Comparison of ENCODE assay signal across 8 mouse cellular contexts in genomic region chr9:107550491-107551116, GRCm38 (mm10). TPM values are rescaled to one million over a fixed set of nuclear protein-coding genes. Genes with fewer than 3 reads are reported as not detected.
DNase-seq lines count a peak whose midpoint lies in the region; ATAC-seq and TF ChIP-seq lines count a peak whose summit lies in the region.

No protein-coding gene starts in this region.

- no peak for ATAC-seq in hindbrain, embryonic 14.5 days (ENCODE audit: low FRiP score)
- ATAC-seq in liver, embryonic 11.5 days (replicated peaks; ENCODE audit: low FRiP score) = no peak
- ATAC-seq in activated CD4-positive, CD25-positive, alpha-beta regulatory T cell, adult 4 months = no peak
- ATAC-seq in megakaryocyte-erythroid progenitor cell, adult 5-6 weeks (replicated peaks; ENCODE audit: low FRiP score, low TSS enrichment, poor library complexity, severe bottlenecking) = no peak

- TF ChIP-seq CTCF in small intestine, adult 2 months (IDR thresholded peaks at IDR 0.05; ENCODE audit: extremely low read depth, insufficient read length, insufficient replicate concordance, low read depth, low read length) = no peak

- peak; percentile 67 to 71 for DNase-seq in lung, adult 18-20 months
- DNase-seq in lung, postnatal 14 days = no peak
- DNase-seq in hindbrain, embryonic 14.5 days (ENCODE audit: low spot score) = no peak
- DNase-seq in liver, embryonic 11.5 days (ENCODE audit: low spot score) = no peak
- no peak for DNase-seq in thymus, postnatal 4 days

- peaks cover 45% of the 10 kb centered on the region for H3K27me3 ChIP-seq in hindbrain, embryonic 14.5 days (ENCODE audit: control insufficient read depth, insufficient read depth, low read length)
- H3K27me3 ChIP-seq in liver, embryonic 11.5 days (replicated peaks; ENCODE audit: control insufficient read depth, insufficient read depth, low read length) = peaks cover 7% of the 10 kb centered on the region; the same call in 1 of the 2 replicates
- no peaks in the 10 kb centered on the region for H3K27me3 ChIP-seq in small intestine, adult 2 months (ENCODE audit: control insufficient read depth, insufficient read depth, low read length)

- no peaks in the 10 kb centered on the region for H3K9me3 ChIP-seq in hindbrain, embryonic 14.5 days (ENCODE audit: control insufficient read depth, low read length)
- no peaks in the 10 kb centered on the region for H3K9me3 ChIP-seq in liver, embryonic 11.5 days (ENCODE audit: control insufficient read depth, low read length)

- WGBS in hindbrain, embryonic 14.5 days = 23% methylated on average over 23 of the region's 23 CpGs
- WGBS in liver, embryonic 11.5 days = 37% methylated on average over 23 of the region's 23 CpGs
- 58% methylated on average over 23 of the region's 23 CpGs for WGBS in small intestine, adult 2 months

- H3K4me3 ChIP-seq in hindbrain, embryonic 14.5 days (replicated peaks; ENCODE audit: low read length) = 0 out of 2 replicates have a peak overlapping the region, but pooled peaks have one; percentile 33
- H3K4me3 ChIP-seq in liver, embryonic 11.5 days (ENCODE audit: low read depth, low read length) = peak overlapping the region; percentile 61
- H3K4me3 ChIP-seq in small intestine, adult 2 months (ENCODE audit: low read depth, low read length) = no peak overlapping the region

- peaks cover 38% of the 10 kb centered on the region for H3K4me1 ChIP-seq in hindbrain, embryonic 14.5 days (replicated peaks; ENCODE audit: control insufficient read depth, insufficient read depth, low read length)
- H3K4me1 ChIP-seq in liver, embryonic 11.5 days (replicated peaks; ENCODE audit: control insufficient read depth, insufficient read depth, low read length) = peaks cover 43% of the 10 kb centered on the region
- H3K4me1 ChIP-seq in small intestine, adult 2 months (ENCODE audit: control insufficient read depth, insufficient read depth, insufficient read length, low read length) = peaks cover 21% of the 10 kb centered on the region

- no peak overlapping the region for H3K27ac ChIP-seq in hindbrain, embryonic 14.5 days
- no peak overlapping the region for H3K27ac ChIP-seq in liver, embryonic 11.5 days (ENCODE audit: low read depth, low read length)
- H3K27ac ChIP-seq in small intestine, adult 2 months (ENCODE audit: insufficient read depth, low read depth, low read length) = peak overlapping the region; percentile 33; the same call in 1 of the 2 replicates

- H3K9ac ChIP-seq in hindbrain, embryonic 14.5 days = peak overlapping the region; percentile 59; the same call in 1 of the 2 replicates
- peak overlapping the region; percentile 81 for H3K9ac ChIP-seq in liver, embryonic 11.5 days (ENCODE audit: low read depth, low read length)

- H3K4me2 ChIP-seq in hindbrain, embryonic 14.5 days (replicated peaks) = peak overlapping the region; percentile 59
- peak overlapping the region; percentile 99 for H3K4me2 ChIP-seq in liver, embryonic 11.5 days

- H3K36me3 ChIP-seq in hindbrain, embryonic 14.5 days (replicated peaks; ENCODE audit: control insufficient read depth, insufficient read depth) = no peaks in the 10 kb centered on the region
- no peaks in the 10 kb centered on the region for H3K36me3 ChIP-seq in liver, embryonic 11.5 days (ENCODE audit: control insufficient read depth, insufficient read depth, low read length)
- H3K36me3 ChIP-seq in small intestine, adult 2 months (ENCODE audit: control insufficient read depth, insufficient read depth, low read length) = no peaks in the 10 kb centered on the region

- TF ChIP-seq POLR2A in small intestine, adult 2 months (IDR thresholded peaks at IDR 0.05; ENCODE audit: low read depth, low read length) = no peak

RNA-seq across cellular contexts. Expression of gene Rassf1, which starts 0.8 kb away (rescaled TPM):
- 32.6 and 33.5 TPM in 2 replicates for polyA plus RNA-seq in hindbrain, embryonic 14.5 days (2014; fragmentation: Nextera tagmentation; extraction: Ambion mirVana)
- polyA plus RNA-seq in liver, embryonic 11.5 days (2014; fragmentation: Nextera tagmentation; extraction: Ambion mirVana) = 31.2 and 37.0 TPM in 2 replicates
- polyA plus RNA-seq in small intestine, adult 2 months (2012; rRNA removed) = 14.1 and 33.2 TPM in 2 replicates
- 10 to 100 TPM; 74.8 to 81.7 TPM for polyA plus RNA-seq in activated CD4-positive, CD25-positive, alpha-beta regulatory T cell, adult 4 months (2017; shearing (Covaris generic))
- total RNA-seq in megakaryocyte-erythroid progenitor cell, adult 5-6 weeks (2014; fragmentation: Nextera tagmentation) = 24.6 and 29.3 TPM in 2 replicates
- total RNA-seq in megakaryocyte-erythroid progenitor cell, adult 5-6 weeks (2017) = 32.8 and 40.3 TPM in 2 replicates

RNA-seq across cellular contexts. Expression of gene Zmynd10, which starts 3.5 kb away (rescaled TPM):
- polyA plus RNA-seq in hindbrain, embryonic 14.5 days (2014; fragmentation: Nextera tagmentation; extraction: Ambion mirVana) = 3.3 TPM in 2 replicates
- 0.10 and 0.35 TPM in 2 replicates for polyA plus RNA-seq in liver, embryonic 11.5 days (2014; fragmentation: Nextera tagmentation; extraction: Ambion mirVana)
- 0.32 and 0.69 TPM in 2 replicates for polyA plus RNA-seq in small intestine, adult 2 months (2012; rRNA removed)
- 1 to 10 TPM in 1 of 2 experiments, under 1 TPM in 1; 0.83 to 3.2 TPM for polyA plus RNA-seq in activated CD4-positive, CD25-positive, alpha-beta regulatory T cell, adult 4 months (2017; shearing (Covaris generic))
- not detected in 2 replicates for total RNA-seq in megakaryocyte-erythroid progenitor cell, adult 5-6 weeks (2014; fragmentation: Nextera tagmentation)
- total RNA-seq in megakaryocyte-erythroid progenitor cell, adult 5-6 weeks (2017) = not detected in 2 replicates

RNA-seq across cellular contexts. Expression of gene Nprl2, which starts 8.6 kb away (rescaled TPM):
- polyA plus RNA-seq in hindbrain, embryonic 14.5 days (2014; fragmentation: Nextera tagmentation; extraction: Ambion mirVana) = 65.8 and 71.4 TPM in 2 replicates
- 26.5 and 31.3 TPM in 2 replicates for polyA plus RNA-seq in liver, embryonic 11.5 days (2014; fragmentation: Nextera tagmentation; extraction: Ambion mirVana)
- 15.6 and 23.3 TPM in 2 replicates for polyA plus RNA-seq in small intestine, adult 2 months (2012; rRNA removed)
- 10 to 100 TPM; 44.5 to 45.2 TPM for polyA plus RNA-seq in activated CD4-positive, CD25-positive, alpha-beta regulatory T cell, adult 4 months (2017; shearing (Covaris generic))
- total RNA-seq in megakaryocyte-erythroid progenitor cell, adult 5-6 weeks (2014; fragmentation: Nextera tagmentation) = 14.8 and 19.1 TPM in 2 replicates
- total RNA-seq in megakaryocyte-erythroid progenitor cell, adult 5-6 weeks (2017) = 7.5 and 8.7 TPM in 2 replicates

RNA-seq across cellular contexts. Expression of gene Cyb561d2, which starts 8.6 kb away (rescaled TPM):
- 44.9 and 49.3 TPM in 2 replicates for polyA plus RNA-seq in hindbrain, embryonic 14.5 days (2014; fragmentation: Nextera tagmentation; extraction: Ambion mirVana)
- 28.9 and 31.0 TPM in 2 replicates for polyA plus RNA-seq in liver, embryonic 11.5 days (2014; fragmentation: Nextera tagmentation; extraction: Ambion mirVana)
- 35.6 and 47.7 TPM in 2 replicates for polyA plus RNA-seq in small intestine, adult 2 months (2012; rRNA removed)
- polyA plus RNA-seq in activated CD4-positive, CD25-positive, alpha-beta regulatory T cell, adult 4 months (2017; shearing (Covaris generic)) = 10 to 100 TPM; 65.7 to 82.2 TPM
- 5.3 and 16.6 TPM in 2 replicates for total RNA-seq in megakaryocyte-erythroid progenitor cell, adult 5-6 weeks (2014; fragmentation: Nextera tagmentation)
- 14.5 and 15.0 TPM in 2 replicates for total RNA-seq in megakaryocyte-erythroid progenitor cell, adult 5-6 weeks (2017)

RNA-seq across cellular contexts. Expression of gene Tusc2, which starts 12.5 kb away (rescaled TPM):
- 115 and 130 TPM in 2 replicates for polyA plus RNA-seq in hindbrain, embryonic 14.5 days (2014; fragmentation: Nextera tagmentation; extraction: Ambion mirVana)
- 60.6 and 62.7 TPM in 2 replicates for polyA plus RNA-seq in liver, embryonic 11.5 days (2014; fragmentation: Nextera tagmentation; extraction: Ambion mirVana)
- 38.8 and 49.7 TPM in 2 replicates for polyA plus RNA-seq in small intestine, adult 2 months (2012; rRNA removed)
- 1 to 10 TPM; 7.3 to 7.8 TPM for polyA plus RNA-seq in activated CD4-positive, CD25-positive, alpha-beta regulatory T cell, adult 4 months (2017; shearing (Covaris generic))
- 27.2 and 33.6 TPM in 2 replicates for total RNA-seq in megakaryocyte-erythroid progenitor cell, adult 5-6 weeks (2014; fragmentation: Nextera tagmentation)
- 15.6 and 26.1 TPM in 2 replicates for total RNA-seq in megakaryocyte-erythroid progenitor cell, adult 5-6 weeks (2017)

Comparison
In these comparisons a context has a peak if more than half of its experiments do, and no peak if none do; other contexts are left out.
1. DNase-seq: peak in lung, adult 18-20 months (2 of 2); none in lung, postnatal 14 days (single experiment), hindbrain, embryonic 14.5 days (single experiment), liver, embryonic 11.5 days (single experiment) and thymus, postnatal 4 days (single experiment).